Mouse (Mus musculus): ENCODE measurements around the gene Syngr1. TPM values are rescaled to one million over a fixed set of nuclear protein-coding genes. Genes with fewer than 3 reads are reported as not detected.

Syngr1 gene
- total and polyA plus RNA-seq, 3 experiments, result 9.7 to 14.8 (median 11.3) TPM

- Histone ChIP-seq H3K9ac (ENCODE audit: insufficient read depth, low read depth) (peak overlapping the region; percentile 83), H3K79me2 (replicated peaks; ENCODE audit: control insufficient read depth, extremely low read depth, insufficient read depth, poor library complexity, severe bottlenecking) (peaks cover 35% of the 10 kb centered on the region), H3K27me3 (replicated peaks) (no peaks in the 10 kb centered on the region), H3K4me2 (ENCODE audit: insufficient read depth, low read depth, poor library complexity, severe bottlenecking) (peak overlapping the region; percentile 97), H3K27ac (ENCODE audit: insufficient read depth, low read depth) (peak overlapping the region; percentile 66), H3K4me3 (replicated peaks in 1 of 3; ENCODE audit: low read depth in 2 of 3, low read length in 2 of 3, poor library complexity in 1 of 3) (peak overlapping the region; percentile 62 to 75 (median 70)), H3K9me3 (replicated peaks; ENCODE audit: low read length) (peaks cover 7% of the 10 kb centered on the region), H3K36me3 (replicated peaks in 1 of 2; ENCODE audit: control insufficient read depth in 1 of 2, insufficient read depth in 1 of 2, low read length in 1 of 2) (peaks cover 53 to 54% of the 10 kb centered on the region in 2 experiments), H3K4me1 (ENCODE audit: control insufficient read depth in 1 of 2, insufficient read depth in 2 of 2) (peaks cover 8 to 20% of the 10 kb centered on the region in 2 experiments)
- dilution Hi-C loops (cut with MboI; ENCODE audit: extremely low pct_ligation_motif_present, extremely low pct_unique_long_range_greater_than_20kb, low sequenced_read_pairs) (no loop called here), in situ Hi-C loops (cut with MboI; ENCODE audit: low pct_ligation_motif_present, low pct_unique_long_range_greater_than_20kb, low sequenced_read_pairs) (no loop called here)
- no peak for DNase-seq (ENCODE audit: extremely low read depth)
- TF ChIP-seq BHLHE40 (IDR thresholded peaks at IDR 0.05; ENCODE audit: low read depth, low read length) (no peak), MYC (IDR thresholded peaks at IDR 0.05; ENCODE audit: low read depth, low read length) (peak; percentile 47; the same call in 1 of the 2 replicates), IRF4 (IDR thresholded peaks at IDR 0.05; ENCODE audit: low read depth, low read length) (no peak), RAD21 (IDR thresholded peaks at IDR 0.05; ENCODE audit: low read depth, low read length) (no peak), RCOR1 (conservative IDR thresholded peaks at IDR 0.05; ENCODE audit: low read depth, low read length) (no peak), CHD1 (IDR thresholded peaks at IDR 0.05; ENCODE audit: low read depth, low read length) (no peak), SMC3 (IDR thresholded peaks at IDR 0.05; ENCODE audit: low read depth, low read length) (no peak), JUN (IDR thresholded peaks at IDR 0.05; ENCODE audit: insufficient read depth, low read depth, low read length) (no peak), CTCF (conservative IDR thresholded peaks at IDR 0.05 in 1 of 2, IDR thresholded peaks at IDR 0.05 in 1 of 2; ENCODE audit: low read depth in 2 of 2, low read length in 2 of 2) (no peak), UBTF (IDR thresholded peaks at IDR 0.05; ENCODE audit: low read depth, low read length) (0 out of 2 replicates have a peak, but pooled peaks have one; percentile 30), POLR2AphosphoS2 (IDR thresholded peaks at IDR 0.05; ENCODE audit: low read depth, low read length) (peak; percentile 28), EP300 (IDR thresholded peaks at IDR 0.05; ENCODE audit: low read length) (no peak), PAX5 (IDR thresholded peaks at IDR 0.05; ENCODE audit: low read length) (no peak), ZNF384 (IDR thresholded peaks at IDR 0.05; ENCODE audit: low read depth, low read length) (no peak), MXI1 (IDR thresholded peaks at IDR 0.05; ENCODE audit: low read depth, low read length) (no peak), KAT2A (IDR thresholded peaks at IDR 0.05; ENCODE audit: insufficient replicate concordance, low read length) (0 out of 2 replicates have a peak, but pooled peaks have one; percentile 21), HCFC1 (IDR thresholded peaks at IDR 0.05; ENCODE audit: low read depth, low read length) (no peak), GABPA (IDR thresholded peaks at IDR 0.05; ENCODE audit: insufficient replicate concordance, low read depth, low read length) (no peak), CHD2 (IDR thresholded peaks at IDR 0.05; ENCODE audit: low read length) (no peak), E2F4 (IDR thresholded peaks at IDR 0.05; ENCODE audit: insufficient replicate concordance, low read depth, low read length) (no peak), MEF2A (IDR thresholded peaks at IDR 0.05; ENCODE audit: borderline replicate concordance, low read depth, low read length) (no peak), ZC3H11A (IDR thresholded peaks at IDR 0.05; ENCODE audit: low read depth, low read length) (no peak), ETS1 (conservative IDR thresholded peaks at IDR 0.05; ENCODE audit: low read depth, low read length) (no peak), ZMIZ1 (IDR thresholded peaks at IDR 0.05; ENCODE audit: low read depth, low read length) (peak; percentile 41), ELF1 (IDR thresholded peaks at IDR 0.05; ENCODE audit: low read depth, low read length) (no peak), TBP (conservative IDR thresholded peaks at IDR 0.05; ENCODE audit: low read depth, low read length) (no peak), MAX (IDR thresholded peaks at IDR 0.05; ENCODE audit: low read length) (peak; percentile 70), JUND (conservative IDR thresholded peaks at IDR 0.05; ENCODE audit: low read depth, low read length) (no peak), MAFK (IDR thresholded peaks at IDR 0.05; ENCODE audit: insufficient replicate concordance, low read length) (no peak), NELFE (IDR thresholded peaks at IDR 0.05; ENCODE audit: low read depth, low read length) (no peak), SIN3A (IDR thresholded peaks at IDR 0.05; ENCODE audit: low read length) (peak; percentile 16; the same call in 1 of the 2 replicates)
These were observed 9.2 kb upstream of the Syngr1 start for GRCm38 (mm10) chr15:80081801-80082546.
